Mouse (Mus musculus) kidney, postnatal 14 days (tissue): ENCODE results near the gene Lyl1.

Experiments
- DNase-seq: peaks from one replicate; pipeline ENCODE4 v3.0.0; 2022; ENCODE audit warnings: mixed read lengths

The Lyl1 gene

GRCm38 (mm10) chr8:84723571-84723900 is 22.3 kb downstream of the Lyl1 start:
- DNase-seq, result no peak

- DNase-seq, result no peak
These were observed 23.4 kb downstream of the Lyl1 start for GRCm38 (mm10) chr8:84724683-84725082.

- DNase-seq, result no peak
These were observed 24.1 kb downstream of the Lyl1 start for GRCm38 (mm10) chr8:84725246-84725940.

- DNase-seq, result peak; percentile 71
These were observed 24.6 kb downstream of the Lyl1 start for GRCm38 (mm10) chr8:84725941-84726259.

- no peak for DNase-seq
These were observed 27.2 kb downstream of the Lyl1 start for GRCm38 (mm10) chr8:84728474-84728873.

GRCm38 (mm10) chr8:84729921-84730362 is 28.7 kb downstream of the Lyl1 start:
- DNase-seq, result peak; percentile 63

- DNase-seq, result no peak
These were observed 29.5 kb downstream of the Lyl1 start for GRCm38 (mm10) chr8:84730541-84731370.

- no peak for DNase-seq
These were observed 30.3 kb downstream of the Lyl1 start for GRCm38 (mm10) chr8:84731371-84732177.

GRCm38 (mm10) chr8:84732545-84732944 is 31.3 kb downstream of the Lyl1 start:
- no peak for DNase-seq

GRCm38 (mm10) chr8:84732996-84733395 is 31.7 kb downstream of the Lyl1 start:
- no peak for DNase-seq

- DNase-seq, result no peak
These were observed 32.7 kb downstream of the Lyl1 start for GRCm38 (mm10) chr8:84733959-84734358.

- DNase-seq, result no peak
These were observed 33.4 kb downstream of the Lyl1 start for GRCm38 (mm10) chr8:84734680-84735079.

- DNase-seq, result no peak
These were observed 34.3 kb downstream of the Lyl1 start for GRCm38 (mm10) chr8:84735597-84735996.

GRCm38 (mm10) chr8:84736521-84736920 is 35.3 kb downstream of the Lyl1 start:
- no peak for DNase-seq

- DNase-seq, result peak; percentile 84
These were observed 36.4 kb downstream of the Lyl1 start for GRCm38 (mm10) chr8:84737608-84738007.

- DNase-seq, result no peak
These were observed 37.0 kb downstream of the Lyl1 start for GRCm38 (mm10) chr8:84738266-84738665.

GRCm38 (mm10) chr8:84738715-84739400 is 37.6 kb downstream of the Lyl1 start:
- DNase-seq, result no peak

- no peak for DNase-seq
These were observed 38.1 kb downstream of the Lyl1 start for GRCm38 (mm10) chr8:84739401-84739742.

GRCm38 (mm10) chr8:84740895-84741843 is 39.9 kb downstream of the Lyl1 start:
- no peak for DNase-seq

GRCm38 (mm10) chr8:84742171-84743053 is 41.2 kb downstream of the Lyl1 start:
- peak; percentile 48 for DNase-seq

GRCm38 (mm10) chr8:84743054-84743415 is 41.8 kb downstream of the Lyl1 start:
- no peak for DNase-seq
